Mouse (Mus musculus) naive thymus-derived CD4-positive, alpha-beta T cell, adult 5 months (primary cell): ENCODE data around the gene Cyp2c54. TPM values are rescaled to one million over a fixed set of nuclear protein-coding genes. Genes with fewer than 3 reads are reported as not detected.

Experiments used
- polyA plus RNA-seq: library from polyadenylated mRNA; unstranded; fragments of 100-300 nt; shearing (Covaris generic); gene quantifications from one replicate; pipeline ENCODE4 v1.2.1, GENCODE M21; 2017

Cyp2c54 gene
- not detected for polyA plus RNA-seq

DNA sequence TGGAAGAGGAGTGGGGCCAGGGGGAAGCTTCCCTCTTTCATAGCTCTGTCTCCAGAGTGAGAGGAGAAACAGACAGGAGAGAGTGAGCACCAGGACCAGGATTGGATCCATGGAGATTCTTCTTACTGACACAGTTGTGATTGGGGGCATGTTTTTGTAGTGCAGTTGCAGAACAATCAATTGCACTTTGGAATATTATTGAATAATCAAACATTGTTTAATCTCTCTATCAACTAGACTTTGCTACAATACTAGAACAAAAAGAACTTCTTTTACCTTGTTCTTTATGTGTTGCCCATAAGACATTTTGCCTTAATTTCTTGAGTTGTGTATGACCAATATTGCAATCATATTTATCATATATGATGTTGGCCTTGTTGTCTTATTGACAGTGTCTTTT, at the start of gene Cyp2c54:
Gene Cyp2c54, minus strand, starts transcription at position 127 of the 400 bp plus-strand sequence.

DNA sequence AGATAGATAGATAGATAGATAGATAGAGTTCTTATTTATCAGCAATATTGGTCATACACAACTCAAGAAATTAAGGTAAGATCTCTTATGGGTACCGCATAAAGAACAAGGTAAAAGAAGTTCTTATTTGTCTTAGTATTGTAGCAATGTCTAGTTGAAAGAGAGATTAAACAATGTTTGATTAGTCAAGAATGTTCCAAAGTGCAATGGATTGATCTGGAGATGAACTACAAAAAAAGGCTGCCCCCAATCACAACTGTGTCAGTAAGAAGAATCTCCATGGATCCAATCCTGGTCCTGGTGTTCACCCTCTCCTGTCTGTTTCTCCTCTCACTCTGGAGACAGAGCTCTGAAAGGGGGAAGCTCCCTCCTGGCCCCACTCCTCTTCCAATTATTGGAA, 15.8 kb upstream of the Cyp2c54 start, which contains the start of gene Cyp2c50:
Gene Cyp2c50, plus strand, starts transcription at position 268 of the 400 bp plus-strand sequence.

DNA sequence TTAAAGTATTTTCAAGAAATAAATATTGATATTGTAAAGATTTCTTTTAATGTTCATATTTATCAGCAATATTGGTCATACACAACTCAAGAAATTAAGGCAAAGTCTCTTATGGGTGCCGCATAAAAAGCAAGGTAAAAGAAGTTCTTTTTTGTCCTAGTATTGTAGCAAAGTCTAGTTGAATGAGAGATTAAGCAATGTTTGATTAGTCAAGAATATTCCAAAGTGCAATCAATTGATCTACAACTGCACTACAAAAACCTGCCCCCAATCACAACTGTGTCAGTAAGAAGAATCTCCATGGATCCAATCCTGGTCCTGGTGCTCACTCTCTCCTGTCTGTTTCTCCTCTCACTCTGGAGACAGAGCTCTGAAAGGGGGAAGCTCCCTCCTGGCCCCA, 81.5 kb downstream of the Cyp2c54 start, which contains the start of gene Cyp2c37:
Gene Cyp2c37, plus strand, starts transcription at position 285 of the 400 bp plus-strand sequence.

Other genes with a start within 250 kb of the Cyp2c54 start
- not detected for gene Cyp2c69, start 187.0 kb downstream of the Cyp2c54 start, polyA plus RNA-seq
- gene Cyp2c37, start 81.4 kb downstream of the Cyp2c54 start, polyA plus RNA-seq: not detected
- not detected for gene Cyp2c50, start 15.9 kb upstream of the Cyp2c54 start, polyA plus RNA-seq
- not detected for gene Cyp2c70, start 113.5 kb upstream of the Cyp2c54 start, polyA plus RNA-seq
- gene Pdlim1, start 198.0 kb upstream of the Cyp2c54 start, polyA plus RNA-seq: 435 TPM